Mouse (Mus musculus): ENCODE measurements around the gene Lamc1.

- no peak for TF ChIP-seq CTCF (IDR thresholded peaks at IDR 0.05)
- no peak for TF ChIP-seq EP300 (IDR thresholded peaks at IDR 0.05)
Observed at GRCm38 (mm10) chr1:153235576-153235975, 97.0 kb downstream of the Lamc1 start.
